ENCODE assay signal across 23 mouse cellular contexts in genomic region chr9:95763218-95763617, GRCm38 (mm10). TPM values are rescaled to one million over a fixed set of nuclear protein-coding genes. Genes with fewer than 3 reads are reported as not detected.
DNase-seq lines count a peak whose midpoint lies in the region; ATAC-seq lines count a peak whose summit lies in the region.
"Had no signal": no experiment of that assay in that cellular context is flagged by ENCODE, and none has a peak within 500 bp of the region (broad histone marks: within the 10 kb centered on the region; RNA-seq: fewer than 3 reads in every experiment).

No protein-coding gene starts in this region.

- DNase-seq in intestine, embryonic 14.5 days (ENCODE audit: low spot score): peak; percentile 21
- no peak for DNase-seq in embryo, embryonic 9.5 days (ENCODE audit: extremely low spot score)
- DNase-seq: adrenal gland, adult 8-10 months; adrenal gland, postnatal 14 days; adrenal gland, postnatal 36 days; cerebellum, adult 11-12 months; cerebellum, adult 2 months; cerebellum, adult 9-11 months; cerebellum, postnatal 14 days; cerebellum, postnatal 36 days had no signal

- H3K4me1 ChIP-seq in intestine, embryonic 14.5 days (replicated peaks; ENCODE audit: control insufficient read depth, insufficient read depth, low read length): no peaks in the 10 kb centered on the region
- H3K4me1 ChIP-seq in intestine, embryonic 16.5 days (ENCODE audit: control insufficient read depth, insufficient read depth, low read length): no peaks in the 10 kb centered on the region
- peaks cover 27% of the 10 kb centered on the region for H3K4me1 ChIP-seq in megakaryocyte, embryonic 14.5 days
- H3K4me1 ChIP-seq: embryonic facial prominence, embryonic 13.5 days; embryonic facial prominence, embryonic 15.5 days; forebrain, embryonic 10.5 days; forebrain, embryonic 12.5 days had no signal

- H3K36me3 ChIP-seq in intestine, embryonic 14.5 days (ENCODE audit: control insufficient read depth, insufficient read depth, low read length): no peaks in the 10 kb centered on the region
- no peaks in the 10 kb centered on the region for H3K36me3 ChIP-seq in intestine, embryonic 16.5 days (ENCODE audit: control insufficient read depth, insufficient read depth, low read length)
- peaks cover 93% of the 10 kb centered on the region for H3K36me3 ChIP-seq in megakaryocyte, embryonic 14.5 days (replicated peaks; ENCODE audit: low read length)
- H3K36me3 ChIP-seq: embryonic facial prominence, embryonic 13.5 days; embryonic facial prominence, embryonic 15.5 days; forebrain, embryonic 10.5 days; forebrain, embryonic 12.5 days had no signal

- no peak overlapping the region for H3K4me2 ChIP-seq in intestine, embryonic 14.5 days (ENCODE audit: low read length)
- no peak overlapping the region for H3K4me2 ChIP-seq in intestine, embryonic 16.5 days (ENCODE audit: low read depth, low read length)
- H3K4me2 ChIP-seq: embryonic facial prominence, embryonic 13.5 days; embryonic facial prominence, embryonic 15.5 days; forebrain, embryonic 12.5 days had no signal

- no peak overlapping the region for H3K27ac ChIP-seq in intestine, embryonic 14.5 days (ENCODE audit: low read depth)
- no peak overlapping the region for H3K27ac ChIP-seq in intestine, embryonic 16.5 days (ENCODE audit: low read length)
- H3K27ac ChIP-seq: embryonic facial prominence, embryonic 13.5 days; embryonic facial prominence, embryonic 15.5 days; forebrain, embryonic 10.5 days; forebrain, embryonic 12.5 days had no signal

- no peak overlapping the region for H3K4me3 ChIP-seq in intestine, embryonic 14.5 days (ENCODE audit: low read depth, low read length)
- H3K4me3 ChIP-seq in intestine, embryonic 16.5 days (ENCODE audit: low read length): no peak overlapping the region
- peak overlapping the region; percentile 18 for H3K4me3 ChIP-seq in megakaryocyte, embryonic 14.5 days (replicated peaks)
- H3K4me3 ChIP-seq: embryonic facial prominence, embryonic 13.5 days; embryonic facial prominence, embryonic 15.5 days; erythroblast, embryonic 14.5 days; forebrain, embryonic 10.5 days; forebrain, embryonic 12.5 days had no signal

- H3K9ac ChIP-seq in intestine, embryonic 14.5 days (ENCODE audit: low read length): no peak overlapping the region
- no peak overlapping the region for H3K9ac ChIP-seq in intestine, embryonic 16.5 days (ENCODE audit: low read depth, low read length)
- H3K9ac ChIP-seq: embryonic facial prominence, embryonic 13.5 days; embryonic facial prominence, embryonic 15.5 days; forebrain, embryonic 12.5 days had no signal

- ATAC-seq in intestine, embryonic 14.5 days (replicated peaks; ENCODE audit: low FRiP score, low TSS enrichment, low read depth): no peak
- ATAC-seq in intestine, embryonic 16.5 days: no peak
- ATAC-seq in megakaryocyte, adult 5-6 weeks (ENCODE audit: poor library complexity, severe bottlenecking): no peak
- peak; percentile 56; the same call in 1 of the 2 replicates for ATAC-seq in common myeloid progenitor, adult 5-6 weeks (replicated peaks; ENCODE audit: low read depth, poor library complexity, severe bottlenecking)
- ATAC-seq: activated CD4-positive, CD25-positive, alpha-beta regulatory T cell, adult 4 months; forebrain, embryonic 14.5 days; forebrain, embryonic 16.5 days; Patski had no signal

- WGBS in intestine, embryonic 14.5 days: 83% methylated on average over 4 of the region's 4 CpGs
- WGBS in intestine, embryonic 16.5 days: 80% methylated on average over 4 of the region's 4 CpGs

- H3K27me3 ChIP-seq in intestine, embryonic 14.5 days (replicated peaks; ENCODE audit: control insufficient read depth, insufficient read depth, low read length): no peaks in the 10 kb centered on the region
- no peaks in the 10 kb centered on the region for H3K27me3 ChIP-seq in intestine, embryonic 16.5 days (replicated peaks; ENCODE audit: control insufficient read depth, insufficient read depth, low read length)
- no peaks in the 10 kb centered on the region for H3K27me3 ChIP-seq in megakaryocyte, embryonic 14.5 days (replicated peaks)
- H3K27me3 ChIP-seq: embryonic facial prominence, embryonic 13.5 days; embryonic facial prominence, embryonic 15.5 days; forebrain, embryonic 12.5 days had no signal

- no peaks in the 10 kb centered on the region for H3K9me3 ChIP-seq in intestine, embryonic 14.5 days (ENCODE audit: control insufficient read depth, low read length)
- H3K9me3 ChIP-seq in intestine, embryonic 16.5 days (ENCODE audit: control insufficient read depth, low read length): no peaks in the 10 kb centered on the region
- no peaks in the 10 kb centered on the region for H3K9me3 ChIP-seq in megakaryocyte, embryonic 14.5 days
- H3K9me3 ChIP-seq: embryonic facial prominence, embryonic 13.5 days; embryonic facial prominence, embryonic 15.5 days; forebrain, embryonic 10.5 days; forebrain, embryonic 12.5 days had no signal

RNA-seq across cellular contexts. Expression of gene Trpc1, which starts 13.0 kb away (rescaled TPM):
- 5.7 and 6.5 TPM in 2 replicates for polyA plus RNA-seq in intestine, embryonic 14.5 days (2014; fragmentation: Nextera tagmentation; extraction: Ambion mirVana)
- polyA plus RNA-seq in intestine, embryonic 16.5 days (2015; fragmentation: Nextera tagmentation; extraction: Ambion mirVana): 0.75 and 2.0 TPM in 2 replicates
- 1.4 and 14.1 TPM in 2 replicates for polyA plus RNA-seq in megakaryocyte, embryonic 14.5 days (2012; ENCODE audit: insufficient read depth, low replicate concordance)
- 0.66 TPM in 1 of 2 replicates, not detected in the other for total RNA-seq in megakaryocyte, adult 5-6 weeks (2015)
- total RNA-seq in megakaryocyte, adult 5-6 weeks (2017): 0.12 TPM in 1 of 2 replicates, not detected in the other
- total RNA-seq in common myeloid progenitor, adult 5-6 weeks (2017): not detected in 2 replicates
- polyA plus RNA-seq: erythroblast, embryonic 14.5 days had no signal
